Mouse (Mus musculus): Measurements from ENCODE around the gene Prdx2.

GRCm38 (mm10) chr8:84970135-84970790, 876 bp downstream of the Prdx2 start:
- TF ChIP-seq CTCF (IDR thresholded peaks at IDR 0.05; ENCODE audit: borderline replicate concordance, control insufficient read depth, extremely low read depth, insufficient read depth, low read length, poor library complexity): no peak
- no peak for TF ChIP-seq POLR2A (IDR thresholded peaks at IDR 0.05; ENCODE audit: control insufficient read depth, extremely low read depth, insufficient read depth, low read length, poor library complexity)

All from thymus, adult 2 months (tissue).